Mouse (Mus musculus) spleen, adult 2 months (tissue): ENCODE measurements at regions not wholly inside any gene's neighbourhood (a gene's known extent, or its start where the extent isn't known, plus 50 kb on each side); places are given as distances from the start of the nearest gene placed in this dataset.

Source experiments
- CTCF ChIP-seq: fragments of 200-500 bp; IDR thresholded peaks from 2 replicates; pipeline ENCODE4 v1.5.1; 2011; ENCODE audit warnings: mild to moderate bottlenecking, inconsistent platforms; ENCODE audit not compliant: insufficient read depth, insufficient read length, insufficient replicate concordance; ENCODE audit errors: extremely low read depth
- POLR2A ChIP-seq: fragments of 200-500 bp; IDR thresholded peaks from 2 replicates; pipeline ENCODE4 v1.6.1; 2011; ENCODE audit warnings: low read depth, low read length, inconsistent platforms

DNA sequence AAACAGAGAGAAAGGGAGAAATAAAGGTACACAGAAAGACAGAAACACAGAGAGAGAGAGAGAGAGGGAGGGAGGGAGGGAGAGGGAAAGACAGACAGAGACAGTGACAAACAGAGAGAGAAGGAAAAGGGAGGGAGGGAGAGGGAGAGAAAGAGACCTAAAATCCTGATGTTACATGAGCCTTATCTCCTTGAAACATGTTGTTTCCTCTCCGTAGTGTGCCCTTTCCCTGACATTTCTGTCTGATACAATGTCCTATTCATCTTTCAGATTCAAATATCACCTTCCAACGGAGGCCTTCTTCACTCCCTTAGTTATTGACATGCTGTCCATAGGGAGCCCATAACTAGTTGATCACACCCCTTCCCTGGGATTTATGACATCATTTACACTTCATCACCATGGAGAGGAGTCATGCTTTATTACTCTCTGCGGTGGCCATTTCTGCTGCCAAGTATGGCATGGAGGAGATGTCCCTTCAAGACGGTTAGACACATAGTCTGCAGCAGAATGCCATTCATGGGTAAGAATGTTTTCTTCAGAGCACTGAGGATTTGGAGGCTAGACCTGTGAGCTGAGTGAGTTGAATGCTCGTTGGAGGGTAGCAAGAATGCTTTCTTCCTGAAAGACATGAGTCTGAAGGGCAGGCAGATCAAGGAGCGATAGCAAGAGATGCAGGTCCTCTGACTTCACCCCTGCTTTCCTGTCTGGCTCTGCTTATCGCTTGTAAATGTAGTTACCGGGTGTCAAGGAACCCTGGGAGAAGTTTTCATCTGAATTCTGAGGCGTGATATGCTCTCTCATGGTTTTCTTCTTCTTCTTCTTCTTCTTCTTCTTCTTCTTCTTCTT is 100.3 kb upstream of the Samsn1 start:
- TF ChIP-seq CTCF = no peak
- no peak for TF ChIP-seq POLR2A
